Mouse (Mus musculus): ENCODE results near the gene Akap6. TPM values are rescaled to one million over a fixed set of nuclear protein-coding genes. Genes with fewer than 3 reads are reported as not detected.
A peak's percentile ranks its signal among the peaks of the same experiment; 100 is the strongest.

Akap6 gene
- polyA plus RNA-seq, 1 experiment, result 27.4 TPM

- Histone ChIP-seq H3K4me1 (ENCODE audit: control insufficient read depth, insufficient read depth, low read length) (peaks cover 8% of the 10 kb centered on the region), H3K27ac (ENCODE audit: insufficient read depth, low read length) (no peak overlapping the region), H3K27me3 (ENCODE audit: control insufficient read depth, insufficient read depth, low read length) (no peaks in the 10 kb centered on the region), H3K4me3 (replicated peaks; ENCODE audit: insufficient read depth, low read depth, low read length) (no peak overlapping the region)
- DNase-seq, result no peak
- no peak for TF ChIP-seq CTCF (IDR thresholded peaks at IDR 0.05; ENCODE audit: borderline replicate concordance, insufficient read depth, low read depth, low read length)
- no peak for TF ChIP-seq POLR2A (IDR thresholded peaks at IDR 0.05; ENCODE audit: borderline replicate concordance, insufficient read depth, low read length)
- 64% methylated on average over 7 of the region's 7 CpGs for WGBS
Observed at GRCm38 (mm10) chr12:52771931-52772330, 72.7 kb downstream of the Akap6 start.

GRCm38 (mm10) chr12:52772494-52773280 is 73.5 kb downstream of the Akap6 start:
- no peak for TF ChIP-seq POLR2A (IDR thresholded peaks at IDR 0.05; ENCODE audit: borderline replicate concordance, insufficient read depth, low read length)
- TF ChIP-seq CTCF (IDR thresholded peaks at IDR 0.05; ENCODE audit: borderline replicate concordance, insufficient read depth, low read depth, low read length), result no peak
- 23% methylated on average over 11 of the region's 11 CpGs for WGBS
- DNase-seq, result no peak
- 0 out of 2 replicates have a peak overlapping the region, but pooled peaks have one; percentile 31 for H3K27ac ChIP-seq (ENCODE audit: insufficient read depth, low read length)
- H3K4me1 ChIP-seq (ENCODE audit: control insufficient read depth, insufficient read depth, low read length), result peaks cover 8% of the 10 kb centered on the region
- no peak overlapping the region for H3K4me3 ChIP-seq (replicated peaks; ENCODE audit: insufficient read depth, low read depth, low read length)
- no peaks in the 10 kb centered on the region for H3K27me3 ChIP-seq (ENCODE audit: control insufficient read depth, insufficient read depth, low read length)

- Histone ChIP-seq H3K27ac (ENCODE audit: insufficient read depth, low read length) (no peak overlapping the region), H3K4me1 (ENCODE audit: control insufficient read depth, insufficient read depth, low read length) (peaks cover 8% of the 10 kb centered on the region), H3K4me3 (replicated peaks; ENCODE audit: insufficient read depth, low read depth, low read length) (no peak overlapping the region), H3K27me3 (ENCODE audit: control insufficient read depth, insufficient read depth, low read length) (no peaks in the 10 kb centered on the region)
- peak in 1 of 2 experiments; percentile 34 for DNase-seq
- WGBS, result 38% methylated on average over 3 of the region's 3 CpGs
- TF ChIP-seq CTCF (IDR thresholded peaks at IDR 0.05; ENCODE audit: borderline replicate concordance, insufficient read depth, low read depth, low read length) (no peak), POLR2A (IDR thresholded peaks at IDR 0.05; ENCODE audit: borderline replicate concordance, insufficient read depth, low read length) (no peak)
Observed at GRCm38 (mm10) chr12:52773847-52774246, 74.7 kb downstream of the Akap6 start.

- 17% methylated on average over 6 of the region's 6 CpGs for WGBS
- H3K4me3 ChIP-seq (replicated peaks; ENCODE audit: insufficient read depth, low read depth, low read length), result no peak overlapping the region
- TF ChIP-seq CTCF (IDR thresholded peaks at IDR 0.05; ENCODE audit: borderline replicate concordance, insufficient read depth, low read depth, low read length) (no peak), POLR2A (IDR thresholded peaks at IDR 0.05; ENCODE audit: borderline replicate concordance, insufficient read depth, low read length) (no peak)
Observed at GRCm38 (mm10) chr12:52774382-52774781, 75.2 kb downstream of the Akap6 start.

GRCm38 (mm10) chr12:52780216-52780615 is 81.0 kb downstream of the Akap6 start:
- Histone ChIP-seq H3K4me3 (replicated peaks; ENCODE audit: insufficient read depth, low read depth, low read length) (no peak overlapping the region), H3K4me1 (ENCODE audit: control insufficient read depth, insufficient read depth, low read length) (peaks cover 10% of the 10 kb centered on the region; the same call in 1 of the 2 replicates), H3K27ac (ENCODE audit: insufficient read depth, low read length) (no peak overlapping the region), H3K27me3 (ENCODE audit: control insufficient read depth, insufficient read depth, low read length) (no peaks in the 10 kb centered on the region)
- 22% methylated on average over 5 of the region's 5 CpGs for WGBS
- DNase-seq, result no peak
- TF ChIP-seq POLR2A (IDR thresholded peaks at IDR 0.05; ENCODE audit: borderline replicate concordance, insufficient read depth, low read length), result no peak
- TF ChIP-seq CTCF (IDR thresholded peaks at IDR 0.05; ENCODE audit: borderline replicate concordance, insufficient read depth, low read depth, low read length), result no peak

More at GRCm38 (mm10) chr12:52774382-52774781, 75.2 kb downstream of the Akap6 start:
- Histone ChIP-seq H3K27ac (ENCODE audit: insufficient read depth, low read length) (no peak overlapping the region), H3K4me1 (ENCODE audit: control insufficient read depth, insufficient read depth, low read length) (peaks cover 8% of the 10 kb centered on the region), H3K27me3 (ENCODE audit: control insufficient read depth, insufficient read depth, low read length) (no peaks in the 10 kb centered on the region)
- peak in 1 of 2 experiments; percentile 46 for DNase-seq

DNA sequence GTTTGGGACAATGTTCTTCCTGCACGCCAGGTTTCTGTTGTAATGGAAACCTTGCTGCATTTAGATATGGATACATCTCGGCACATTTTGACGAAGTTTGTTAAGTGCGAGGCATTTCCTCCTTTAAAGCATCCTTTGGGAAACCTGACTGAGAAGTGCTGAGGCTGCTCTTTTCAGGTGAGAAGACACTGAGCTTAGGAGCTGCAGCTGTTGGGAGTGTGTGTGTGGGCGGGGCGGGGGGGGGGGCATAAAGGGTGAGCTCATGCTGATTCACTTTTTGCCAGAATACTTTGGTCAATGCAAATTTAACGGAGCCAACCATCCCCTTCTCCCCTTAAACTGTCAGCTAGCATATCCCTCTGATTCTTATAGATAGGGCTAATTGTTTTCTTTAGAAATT is 81.9 kb downstream of the Akap6 start:
- H3K27ac ChIP-seq (ENCODE audit: insufficient read depth, low read length), result no peak overlapping the region
- no peak for DNase-seq
- no peaks in the 10 kb centered on the region for H3K27me3 ChIP-seq (ENCODE audit: control insufficient read depth, insufficient read depth, low read length)
- TF ChIP-seq CTCF (IDR thresholded peaks at IDR 0.05; ENCODE audit: borderline replicate concordance, insufficient read depth, low read depth, low read length) (no peak), POLR2A (IDR thresholded peaks at IDR 0.05; ENCODE audit: borderline replicate concordance, insufficient read depth, low read length) (no peak)
- H3K4me3 ChIP-seq (replicated peaks; ENCODE audit: insufficient read depth, low read depth, low read length), result no peak overlapping the region
- peaks cover 10% of the 10 kb centered on the region; the same call in 1 of the 2 replicates for H3K4me1 ChIP-seq (ENCODE audit: control insufficient read depth, insufficient read depth, low read length)
- 75% methylated on average over 7 of the region's 7 CpGs for WGBS

GRCm38 (mm10) chr12:52782902-52783441 is 83.8 kb downstream of the Akap6 start:
- peaks cover 10% of the 10 kb centered on the region; the same call in 1 of the 2 replicates for H3K4me1 ChIP-seq (ENCODE audit: control insufficient read depth, insufficient read depth, low read length)
- 16% methylated on average over 14 of the region's 14 CpGs for WGBS
- TF ChIP-seq CTCF (IDR thresholded peaks at IDR 0.05; ENCODE audit: borderline replicate concordance, insufficient read depth, low read depth, low read length), result no peak
- DNase-seq, result peak; percentile 63 to 70
- H3K27ac ChIP-seq (ENCODE audit: insufficient read depth, low read length), result 0 out of 2 replicates have a peak overlapping the region, but pooled peaks have one; percentile 1
- H3K27me3 ChIP-seq (ENCODE audit: control insufficient read depth, insufficient read depth, low read length), result no peaks in the 10 kb centered on the region
- peak overlapping the region; percentile 38 for H3K4me3 ChIP-seq (replicated peaks; ENCODE audit: insufficient read depth, low read depth, low read length)

DNA sequence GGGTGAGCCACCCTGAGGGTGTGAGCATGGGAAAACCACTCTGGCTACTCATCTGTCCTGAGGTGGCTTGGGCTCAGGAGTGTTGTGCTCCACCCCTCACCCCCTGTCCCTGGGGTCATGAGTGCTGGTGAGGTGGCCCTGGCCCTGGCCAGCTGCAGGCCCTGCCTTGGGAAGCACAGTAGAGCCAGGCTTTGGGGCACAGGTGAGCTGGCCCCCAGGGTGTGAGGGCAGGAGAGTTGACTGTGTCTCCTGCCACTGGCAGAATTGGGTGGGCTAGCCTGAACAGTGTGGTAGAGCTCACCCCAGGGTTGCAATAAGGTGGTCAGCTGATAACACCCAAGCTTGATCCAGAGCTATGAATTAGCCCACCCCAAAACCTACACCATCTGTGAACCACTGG is 86.0 kb downstream of the Akap6 start:
- Histone ChIP-seq H3K4me3 (replicated peaks; ENCODE audit: insufficient read depth, low read depth, low read length) (no peak overlapping the region), H3K27ac (ENCODE audit: insufficient read depth, low read length) (no peak overlapping the region), H3K4me1 (ENCODE audit: control insufficient read depth, insufficient read depth, low read length) (peaks cover 13% of the 10 kb centered on the region; the same call in 1 of the 2 replicates), H3K27me3 (ENCODE audit: control insufficient read depth, insufficient read depth, low read length) (no peaks in the 10 kb centered on the region)
- TF ChIP-seq POLR2A (IDR thresholded peaks at IDR 0.05; ENCODE audit: borderline replicate concordance, insufficient read depth, low read length), result no peak
- TF ChIP-seq CTCF (IDR thresholded peaks at IDR 0.05; ENCODE audit: borderline replicate concordance, insufficient read depth, low read depth, low read length), result no peak
- DNase-seq, result no peak
